Mouse (Mus musculus) limb, embryonic 10.5 days (tissue): ENCODE results near the gene Tmem163. TPM values are rescaled to one million over a fixed set of nuclear protein-coding genes. Genes with fewer than 3 reads are reported as not detected.

Experiments used
- polyA plus RNA-seq: library from polyadenylated mRNA; unstranded; fragments of >200 nt; fragmentation: Nextera tagmentation; extraction: Ambion mirVana; gene quantifications from 2 replicates; pipeline ENCODE4 v1.2.1, GENCODE M21; 2016

The Tmem163 gene
- polyA plus RNA-seq, 1 experiment from 2014 or later: 3.5 TPM

Other genes starting within 250 kb of the Tmem163 start
- gene Acmsd, start 49.9 kb upstream of the Tmem163 start, polyA plus RNA-seq: 0.23 and 0.29 TPM in 2 replicates
- 81.4 and 94.9 TPM in 2 replicates for gene Ccnt2, start 94.6 kb upstream of the Tmem163 start, polyA plus RNA-seq
- gene Map3k19, start 175.5 kb upstream of the Tmem163 start, polyA plus RNA-seq: not detected in 2 replicates
- 13.6 and 17.0 TPM in 2 replicates for gene Rab3gap1, start 189.2 kb upstream of the Tmem163 start, polyA plus RNA-seq